Mouse (Mus musculus) forebrain, embryonic 12.5 days (tissue): ENCODE data around the gene Brms1. TPM values are rescaled to one million over a fixed set of nuclear protein-coding genes. Genes with fewer than 3 reads are reported as not detected.

ENCODE experiments used
- ATAC-seq: fragments of 200-750 bp; cut with Nextera tagmentation; 2 replicates; pipeline ENCODE4 v1.8.0; 2017; ENCODE audit warnings: moderate TSS enrichment; ENCODE audit not compliant: low FRiP score
- H3K27ac ChIP-seq: fragments of 300-500 bp; sonication (generic); 2 replicates; pipeline ENCODE4 v1.5.1; 2016; ENCODE audit warnings: mild to moderate bottlenecking
- H3K27me3 ChIP-seq: fragments of 300-500 bp; sonication (generic); 2 replicates; pipeline ENCODE4 v1.6.1; 2016; ENCODE audit warnings: mild to moderate bottlenecking
- H3K36me3 ChIP-seq: fragments of 300-500 bp; sonication (generic); replicated peaks from 2 replicates; pipeline ENCODE4 v1.6.1; 2016; ENCODE audit warnings: mild to moderate bottlenecking
- H3K4me1 ChIP-seq: fragments of 300-500 bp; sonication (generic); 2 replicates; pipeline ENCODE4 v1.6.1; 2016
- H3K4me2 ChIP-seq: fragments of 300-500 bp; sonication (generic); 2 replicates; pipeline ENCODE4 v1.6.1; 2016; ENCODE audit warnings: mild to moderate bottlenecking, moderate library complexity
- H3K4me3 ChIP-seq: fragments of 300-500 bp; sonication (generic); replicated peaks from 2 replicates; pipeline ENCODE4 v1.5.1; 2016; ENCODE audit warnings: mild to moderate bottlenecking
- H3K9ac ChIP-seq: fragments of 300-500 bp; sonication (generic); 2 replicates; pipeline ENCODE4 v1.6.1; 2016; ENCODE audit warnings: mild to moderate bottlenecking
- H3K9me3 ChIP-seq: fragments of 300-500 bp; sonication (generic); 2 replicates; pipeline ENCODE4 v1.6.1; 2016
- whole genome bisulfite sequencing: fragments of 180-500 bp; shearing (Covaris S2); methylation state at CpG from one replicate; pipeline ENCODE4 v1.1.7; 2016; 5-methylcytosine and 5-hydroxymethylcytosine counted together
- polyA plus RNA-seq: library from polyadenylated mRNA; unstranded; fragments of >200 nt; fragmentation: Nextera tagmentation; extraction: Ambion mirVana; gene quantifications from 2 replicates; pipeline ENCODE4 v1.2.1, GENCODE M21; 2016

Gene Brms1
- polyA plus RNA-seq, 1 experiment from 2014 or later = 60.3 TPM

DNA sequence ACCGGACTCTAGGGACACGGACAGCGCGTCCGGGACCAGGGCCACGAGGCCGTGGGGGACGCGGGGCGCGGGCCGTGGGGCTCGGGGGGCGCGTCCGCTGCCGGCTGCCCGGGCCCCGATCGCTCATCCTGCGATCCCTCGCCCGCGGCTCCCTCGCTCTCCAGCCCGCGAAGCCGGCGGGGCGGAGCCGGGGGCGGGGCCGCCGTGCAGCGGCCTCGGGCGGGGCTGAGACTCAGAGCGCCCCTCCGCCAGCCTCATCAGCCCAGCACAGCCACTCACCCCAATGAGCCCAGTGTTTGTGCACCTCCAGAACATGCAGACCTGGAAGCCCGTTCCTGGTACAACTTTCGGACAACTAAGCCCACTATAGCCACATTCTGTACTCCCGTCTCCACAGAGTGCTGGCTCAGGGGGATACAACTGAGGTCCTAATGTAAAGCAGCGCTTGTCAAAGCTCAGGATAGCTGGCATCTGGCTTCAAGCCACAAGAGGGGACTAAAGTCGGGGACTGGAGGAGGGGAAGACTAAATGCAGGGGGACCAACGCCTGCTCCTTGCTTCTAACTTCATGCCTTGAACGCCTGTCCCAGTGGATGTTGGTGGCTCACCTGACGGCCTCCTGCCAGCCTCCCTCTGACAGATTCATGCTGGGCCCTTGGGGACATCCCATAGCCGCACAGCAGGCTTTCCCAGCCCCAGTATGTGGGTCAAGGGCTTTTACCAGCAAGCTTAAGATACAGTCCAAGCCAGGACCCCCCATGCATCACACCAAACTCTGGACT is 57.4 kb downstream of the Brms1 start, which contains the start of gene Cnih2:
Gene Cnih2 (minus strand): TSS at position 159 of the 781 bp plus-strand sequence.
- Histone ChIP-seq H3K36me3 (peaks cover 48% of the 10 kb centered on the region), H3K4me1 (peaks cover 63% of the 10 kb centered on the region)
- ATAC-seq = peak; percentile 72

More for the DNA sequence above, 57.4 kb downstream of the Brms1 start, which contains the start of gene Cnih2:
- H3K4me2 ChIP-seq = peak within 1 kb of the TSS; percentile 96
- H3K27ac ChIP-seq = peak within 1 kb of the TSS; percentile 91
- H3K4me3 ChIP-seq = peak within 1 kb of the TSS; percentile 79
- H3K9ac ChIP-seq = peak within 1 kb of the TSS; percentile 96
- 2% methylated on average over 45 of the region's 48 CpGs for WGBS
- H3K27me3 ChIP-seq = no peaks in the 10 kb centered on the region
- no peaks in the 10 kb centered on the region for H3K9me3 ChIP-seq

Other genes with a start within 250 kb of the Brms1 start
- gene Rbm4, start 247.5 kb upstream of the Brms1 start, polyA plus RNA-seq = 86.4 and 95.2 TPM in 2 replicates
- gene Gm21992, start 229.7 kb upstream of the Brms1 start, polyA plus RNA-seq = 39.0 and 42.9 TPM in 2 replicates
- 120 and 133 TPM in 2 replicates for gene Rbm14, start 229.7 kb upstream of the Brms1 start, polyA plus RNA-seq
- gene Ccs, start 202.0 kb upstream of the Brms1 start, polyA plus RNA-seq = 34.6 and 37.9 TPM in 2 replicates
- 0.19 TPM in 2 replicates for gene Ccdc87, start 202.0 kb upstream of the Brms1 start, polyA plus RNA-seq
- 30.0 and 30.9 TPM in 2 replicates for gene Ctsf, start 186.2 kb upstream of the Brms1 start, polyA plus RNA-seq
- gene Actn3, start 163.4 kb upstream of the Brms1 start, polyA plus RNA-seq = 1.2 and 1.3 TPM in 2 replicates
- gene Zdhhc24, start 162.7 kb upstream of the Brms1 start, polyA plus RNA-seq = 17.4 and 17.5 TPM in 2 replicates
- gene Bbs1, start 134.7 kb upstream of the Brms1 start, polyA plus RNA-seq = 6.8 and 8.0 TPM in 2 replicates
- gene Dpp3, start 113.1 kb upstream of the Brms1 start, polyA plus RNA-seq = 159 and 170 TPM in 2 replicates
- gene Peli3, start 98.2 kb upstream of the Brms1 start, polyA plus RNA-seq = 4.3 and 5.2 TPM in 2 replicates
- 130 and 138 TPM in 2 replicates for gene Mrpl11, start 79.2 kb upstream of the Brms1 start, polyA plus RNA-seq
- gene Npas4, start 51.0 kb upstream of the Brms1 start, polyA plus RNA-seq = 0.09 and 0.14 TPM in 2 replicates
- 7.2 and 7.4 TPM in 2 replicates for gene Slc29a2, start 17.5 kb upstream of the Brms1 start, polyA plus RNA-seq
- gene B4gat1, start 2.5 kb upstream of the Brms1 start, polyA plus RNA-seq = 37.6 and 37.9 TPM in 2 replicates
- 2.5 and 3.4 TPM in 2 replicates for gene AC124502.3, start 2.5 kb upstream of the Brms1 start, polyA plus RNA-seq
- gene Rin1, start 9.1 kb downstream of the Brms1 start, polyA plus RNA-seq = 0.87 and 1.6 TPM in 2 replicates
- 16.4 and 17.1 TPM in 2 replicates for gene Cd248, start 26.7 kb downstream of the Brms1 start, polyA plus RNA-seq
- 1.7 and 2.0 TPM in 2 replicates for gene Tmem151a, start 44.2 kb downstream of the Brms1 start, polyA plus RNA-seq
- 54.4 and 56.4 TPM in 2 replicates for gene Yif1a, start 47.2 kb downstream of the Brms1 start, polyA plus RNA-seq
- 168 and 180 TPM in 2 replicates for gene Cnih2, start 57.2 kb downstream of the Brms1 start, polyA plus RNA-seq
- 232 and 237 TPM in 2 replicates for gene Rab1b, start 65.7 kb downstream of the Brms1 start, polyA plus RNA-seq
- gene Klc2, start 77.2 kb downstream of the Brms1 start, polyA plus RNA-seq = 45.8 and 46.0 TPM in 2 replicates
- 29.4 and 30.9 TPM in 2 replicates for gene Pacs1, start 231.8 kb downstream of the Brms1 start, polyA plus RNA-seq